Mouse (Mus musculus) cerebellum, adult 11 months (tissue): ENCODE data around the gene Ampd2.

ENCODE experiments used
- DNase-seq: peaks from one replicate; pipeline ENCODE4 v3.0.0; 2022

Gene Ampd2

DNA sequence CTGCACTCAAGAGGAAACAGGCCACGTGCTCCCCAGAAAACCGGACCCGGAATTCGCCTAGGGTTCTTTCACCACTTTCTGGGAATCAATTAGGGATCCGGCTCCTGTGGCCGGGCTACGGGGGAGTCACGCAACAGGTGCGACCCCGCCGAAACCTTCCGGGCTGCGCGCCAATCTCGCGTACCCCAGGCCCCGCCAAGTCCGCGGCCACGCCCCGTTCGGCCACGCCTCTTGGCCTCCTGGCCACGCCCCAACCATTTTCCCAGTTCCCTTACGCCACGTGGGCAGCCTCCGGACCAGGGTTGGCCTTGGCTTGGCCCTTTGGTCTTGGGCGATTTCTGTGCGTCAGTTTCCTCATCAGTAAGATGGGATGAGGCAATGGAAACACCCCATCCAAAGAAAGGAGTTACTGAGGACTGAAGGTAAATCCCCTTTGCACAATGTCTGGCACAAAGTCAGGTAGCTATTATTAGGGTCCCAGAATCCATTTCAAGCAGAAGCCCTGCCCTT lies at the start of gene Ampd2:
Gene Ampd2, minus strand, starts transcription at position 182 of the 510 bp plus-strand sequence.
- peak; percentile 68 for DNase-seq

DNA sequence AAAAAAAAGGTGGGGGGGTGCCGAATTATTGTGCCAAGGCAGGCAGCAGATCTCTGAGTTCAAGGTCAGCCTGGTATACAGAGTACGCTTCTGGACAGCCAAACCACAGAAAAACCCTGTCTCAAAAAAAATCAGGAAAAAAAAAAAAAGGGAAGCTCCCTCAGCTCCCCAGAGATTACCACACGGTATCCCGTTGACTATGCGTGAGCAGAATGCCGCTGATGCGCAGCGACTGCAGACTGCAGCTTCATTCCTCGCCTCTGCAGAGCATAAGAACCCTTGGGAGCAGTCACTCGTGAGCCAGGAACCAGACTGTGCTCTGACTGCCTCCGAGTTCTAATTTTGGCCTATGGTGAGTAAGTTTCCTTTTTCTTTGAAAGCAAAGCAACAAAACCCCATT lies 48.2 kb upstream of the Ampd2 start:
- DNase-seq: no peak

DNA sequence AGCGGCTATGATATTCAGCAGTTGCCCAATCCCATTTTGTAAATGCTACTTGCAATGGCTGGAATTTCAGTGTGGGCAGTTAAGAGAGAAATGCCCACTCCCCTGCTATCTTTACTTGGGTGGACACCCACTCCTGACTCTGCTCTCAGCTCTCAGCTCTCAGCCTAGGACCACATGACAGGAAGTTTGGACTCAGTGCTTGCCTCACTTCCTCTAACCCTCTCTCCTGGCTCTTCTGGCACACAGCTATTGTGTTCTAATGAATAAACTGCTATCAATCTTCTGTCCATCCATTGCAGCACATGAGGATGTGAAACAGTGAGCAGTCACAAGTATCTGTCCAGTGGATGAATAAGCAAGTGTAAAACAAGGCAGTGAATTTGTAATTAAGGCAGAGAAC lies 46.0 kb upstream of the Ampd2 start:
- DNase-seq: no peak

DNA sequence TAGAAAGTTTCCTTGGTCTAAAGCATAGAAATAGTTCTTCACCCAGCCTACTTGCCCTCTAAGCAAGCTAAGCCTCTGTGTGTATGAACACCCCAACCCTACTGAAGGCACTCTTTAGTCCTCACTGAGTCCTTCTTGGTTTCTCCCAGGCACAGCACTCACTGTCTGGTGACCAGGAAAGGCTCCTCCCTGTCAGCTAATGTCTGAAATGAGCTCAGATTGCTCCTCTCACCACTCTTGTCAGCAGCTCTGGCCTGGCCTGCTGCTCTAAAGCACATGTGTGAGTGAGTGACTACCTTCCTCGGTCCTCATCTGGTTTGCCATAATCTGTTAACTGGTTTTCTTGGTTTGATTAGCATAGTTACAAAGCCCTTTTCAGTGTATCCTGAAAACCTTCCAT lies 45.4 kb upstream of the Ampd2 start:
- DNase-seq: no peak

DNA sequence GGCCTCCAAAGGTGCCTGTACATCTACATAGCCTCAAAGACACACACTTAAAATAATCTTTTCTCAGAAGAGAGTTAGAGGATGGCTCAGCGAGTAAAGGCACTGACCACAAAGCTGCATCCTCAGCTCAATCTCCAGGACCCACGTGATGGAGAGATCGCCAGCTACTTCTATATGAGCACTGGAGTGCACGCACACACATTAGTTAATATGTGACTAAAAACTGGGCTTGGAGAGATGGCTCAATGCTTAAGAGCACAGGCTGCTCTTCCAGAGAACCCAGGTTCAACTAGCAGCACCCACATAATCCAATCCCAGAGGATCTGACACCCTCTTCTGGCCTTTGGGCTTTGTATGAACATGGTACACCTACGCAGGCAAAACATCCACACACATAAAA lies 44.8 kb upstream of the Ampd2 start:
- no peak for DNase-seq

DNA sequence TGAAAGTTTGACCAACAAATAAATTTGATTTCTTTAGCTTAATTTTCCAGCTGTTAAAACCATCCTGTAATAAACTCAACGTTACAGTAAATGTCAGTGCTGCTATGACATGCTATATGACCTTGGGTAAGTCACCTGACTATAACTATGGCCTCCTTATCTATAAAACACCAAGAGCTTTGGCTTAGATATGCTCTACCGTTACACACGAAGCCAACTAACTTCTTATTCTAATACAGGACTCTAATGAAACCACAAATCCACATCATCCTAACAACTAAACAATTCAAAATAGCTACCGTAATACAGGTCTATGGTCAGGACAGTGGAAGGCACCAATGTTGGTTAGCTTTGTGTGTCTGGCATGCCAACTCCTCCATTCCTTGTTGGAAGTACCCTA lies 43.4 kb upstream of the Ampd2 start:
- DNase-seq: no peak

DNA sequence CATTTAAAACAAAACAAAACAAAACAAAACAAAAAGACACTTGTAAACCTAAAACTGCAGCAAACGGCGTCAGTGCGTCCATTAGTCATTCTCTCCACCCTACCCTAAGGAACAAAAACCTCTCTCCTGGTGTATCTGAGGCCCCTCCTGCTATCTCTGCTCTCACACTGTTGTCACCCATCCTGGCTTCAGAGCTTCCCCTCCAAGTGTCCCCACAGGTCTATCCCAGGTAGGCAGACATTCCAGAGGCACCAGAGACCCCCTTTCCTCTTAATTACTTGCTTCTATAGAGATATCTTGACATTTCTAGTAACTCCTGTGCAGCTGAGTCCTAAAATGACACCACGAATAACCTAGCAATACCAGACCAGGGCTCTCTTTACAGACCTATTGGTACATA lies 42.9 kb upstream of the Ampd2 start:
- DNase-seq: no peak

DNA sequence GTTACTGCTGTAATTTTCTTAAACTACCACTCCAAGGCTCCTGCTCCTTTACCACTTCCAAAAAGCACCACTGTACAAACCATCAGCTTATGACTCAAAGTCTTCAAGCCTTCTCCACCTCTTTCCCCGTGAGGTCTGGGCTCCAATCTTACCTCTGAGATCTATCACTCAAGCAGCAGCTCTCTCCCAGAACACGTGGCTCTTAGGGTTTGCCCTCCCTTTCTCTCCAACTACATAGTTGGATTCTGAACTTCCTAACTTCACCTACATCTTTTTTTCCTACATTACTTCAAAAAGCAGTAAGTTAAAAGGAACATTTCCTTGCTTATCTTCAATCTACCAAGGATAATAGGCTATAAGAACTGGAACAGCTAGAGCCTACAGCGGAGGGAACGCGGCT lies 42.1 kb upstream of the Ampd2 start:
- no peak for DNase-seq

DNA sequence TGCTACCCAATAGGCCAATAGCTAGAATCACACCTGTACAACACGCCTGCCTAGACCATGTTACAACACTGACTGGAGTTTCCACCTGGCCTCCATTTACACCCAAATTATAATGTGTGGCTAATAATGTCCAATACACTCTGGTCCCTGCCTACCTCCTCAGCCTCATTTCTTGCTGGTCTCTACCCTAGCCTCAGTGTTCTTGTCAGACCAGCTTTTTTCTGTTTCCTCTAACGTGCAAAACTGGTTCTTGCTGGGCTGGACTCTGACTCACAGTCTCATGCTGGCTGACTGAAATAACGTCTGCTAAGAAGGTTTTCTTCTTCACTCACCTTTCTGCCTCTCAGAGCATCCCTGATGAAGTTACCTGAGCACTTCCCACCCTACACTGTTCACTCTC lies 39.9 kb upstream of the Ampd2 start:
- DNase-seq: no peak

DNA sequence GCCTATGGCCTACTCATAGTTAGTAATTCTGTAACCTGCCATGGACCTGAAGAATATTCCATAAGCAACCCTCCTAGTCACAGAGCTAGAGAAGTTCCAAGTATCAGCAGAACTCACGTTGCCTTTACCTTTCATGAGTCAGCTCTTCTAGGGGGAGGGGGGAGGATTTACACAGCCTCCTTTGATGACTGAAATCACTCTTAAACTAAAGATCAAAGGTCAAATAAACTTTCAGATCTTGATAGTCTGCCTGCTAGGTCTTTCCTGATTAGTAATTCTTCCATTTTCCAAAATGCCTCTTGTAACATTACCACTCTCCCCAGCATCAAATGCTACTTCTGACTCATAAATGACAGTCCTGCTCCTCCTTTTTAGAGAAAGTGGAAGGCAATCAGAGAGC lies 37.7 kb upstream of the Ampd2 start:
- DNase-seq: no peak

DNA sequence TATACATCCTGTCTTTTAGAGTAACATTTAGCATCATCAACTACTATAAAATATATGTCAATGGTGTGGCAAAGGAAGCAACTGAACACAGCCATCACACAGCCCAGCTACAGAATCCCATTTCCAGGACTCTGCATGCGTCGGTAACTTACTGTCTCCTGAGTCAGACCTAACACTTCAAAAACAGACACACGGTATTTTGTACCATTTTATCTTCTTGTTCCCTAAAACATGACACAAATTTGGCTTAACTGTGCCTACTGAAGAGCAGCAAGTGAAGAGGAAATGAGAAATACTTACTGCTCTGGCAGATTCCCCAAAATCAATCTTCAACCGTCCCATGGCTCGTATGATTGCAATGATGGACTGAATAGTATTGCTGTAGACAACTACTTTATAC lies 36.8 kb upstream of the Ampd2 start:
- DNase-seq: no peak

DNA sequence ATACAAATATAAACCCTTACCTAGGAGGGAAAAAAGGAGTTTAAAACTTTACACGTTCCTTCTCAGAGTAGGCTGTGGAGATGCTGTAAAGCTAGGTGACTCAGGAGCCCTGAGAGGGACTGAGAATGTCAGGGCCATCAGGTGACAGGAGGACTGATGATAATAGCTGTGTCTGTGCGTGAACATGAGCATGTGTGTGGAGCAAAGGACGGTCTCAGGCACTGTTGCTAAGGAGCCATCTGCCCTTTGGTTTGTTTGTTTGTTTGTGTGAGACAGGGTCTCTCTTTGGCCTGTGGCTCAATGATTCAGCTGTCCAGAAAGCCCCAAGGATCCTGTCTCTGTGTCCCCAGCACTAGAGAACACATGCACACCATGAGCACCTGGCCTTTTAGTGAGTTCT lies 34.6 kb upstream of the Ampd2 start:
- no peak for DNase-seq

DNA sequence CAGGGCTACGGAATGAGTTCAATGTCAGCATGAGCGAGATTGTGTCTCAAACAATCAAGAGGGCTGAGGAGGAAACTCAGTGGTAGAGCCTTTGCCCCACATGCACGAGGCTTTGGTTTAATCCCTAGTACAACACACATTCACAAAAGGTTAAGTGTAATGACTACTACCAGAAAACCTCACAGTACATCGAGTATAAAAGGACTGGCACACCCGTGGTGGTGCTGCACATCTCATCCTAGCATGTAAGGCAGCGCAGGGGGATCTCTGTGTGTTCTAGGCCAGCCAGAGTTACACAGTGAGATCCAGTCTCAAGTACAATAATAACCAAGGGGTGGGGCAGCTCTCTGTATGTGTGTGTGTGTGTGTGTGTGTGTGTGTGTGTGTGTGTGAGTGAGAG lies 31.0 kb upstream of the Ampd2 start:
- DNase-seq: no peak

DNA sequence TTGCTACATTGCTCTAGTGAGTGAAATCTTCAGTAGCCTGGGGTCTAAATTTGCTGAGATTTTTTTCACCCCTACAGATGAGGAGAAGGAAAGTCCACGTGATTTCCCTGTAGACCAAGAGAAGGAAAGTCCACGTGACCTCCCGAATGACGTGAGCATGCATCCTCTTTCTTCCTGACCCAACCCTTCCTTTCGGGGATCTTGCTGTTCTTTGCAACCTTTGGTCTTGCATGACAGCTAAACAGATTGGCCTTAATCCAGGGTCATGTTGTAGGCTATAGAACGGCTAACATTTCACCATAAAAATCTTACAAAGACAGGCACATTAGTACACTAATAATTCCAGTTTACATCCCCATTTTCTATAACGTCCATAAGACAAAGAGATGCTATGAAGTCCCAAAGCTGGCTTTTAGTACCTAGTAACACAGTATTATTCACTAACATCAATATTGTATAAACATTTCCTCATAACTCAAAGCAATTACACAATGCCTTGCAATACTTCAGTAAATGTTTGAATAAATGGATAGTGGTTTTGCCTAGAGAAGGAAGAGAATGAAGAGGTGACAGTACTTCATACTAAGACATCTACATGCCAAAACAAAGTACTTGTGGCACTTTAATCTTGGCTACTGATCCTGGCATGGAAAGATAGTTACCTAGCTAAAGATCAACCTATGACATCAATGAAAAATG lies 27.3 kb upstream of the Ampd2 start:
- no peak for DNase-seq

DNA sequence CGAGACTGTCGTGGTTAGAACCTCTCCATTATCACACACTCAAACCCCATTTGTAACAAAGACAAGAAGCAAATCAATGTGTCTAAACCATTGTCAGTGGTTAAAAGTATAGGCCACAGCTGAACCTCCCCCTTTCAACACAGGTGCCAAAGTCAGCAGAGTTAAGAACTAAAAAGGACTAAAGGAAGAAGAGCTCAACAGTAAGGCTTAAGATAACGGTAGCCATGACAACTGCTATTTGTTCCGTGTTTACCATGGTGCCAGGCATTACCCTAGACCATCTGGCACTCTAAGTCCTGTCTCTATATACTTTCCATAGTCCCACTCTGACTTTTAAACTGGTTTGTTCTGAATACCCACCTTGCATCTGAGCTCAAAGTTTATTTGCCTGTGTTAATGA lies 26.2 kb upstream of the Ampd2 start:
- no peak for DNase-seq

DNA sequence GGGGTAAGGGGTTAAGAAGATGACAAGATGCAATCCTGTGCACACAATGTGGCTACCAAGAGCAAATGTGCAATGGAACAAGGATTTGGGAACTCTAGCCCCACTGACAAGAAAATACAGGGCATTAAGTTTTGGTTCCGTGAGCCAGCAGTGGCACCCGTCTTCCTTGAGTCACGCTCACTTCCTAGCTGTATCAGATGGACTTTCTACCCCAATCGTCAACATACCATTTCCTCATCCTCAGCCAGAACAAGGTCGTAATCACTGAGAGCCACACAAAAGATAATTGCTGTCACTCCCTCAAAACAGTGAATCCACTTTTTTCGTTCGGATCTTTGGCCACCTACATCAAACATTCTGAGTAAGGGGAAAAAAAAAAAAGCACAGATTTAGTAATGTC lies 25.8 kb upstream of the Ampd2 start:
- DNase-seq: no peak

DNA sequence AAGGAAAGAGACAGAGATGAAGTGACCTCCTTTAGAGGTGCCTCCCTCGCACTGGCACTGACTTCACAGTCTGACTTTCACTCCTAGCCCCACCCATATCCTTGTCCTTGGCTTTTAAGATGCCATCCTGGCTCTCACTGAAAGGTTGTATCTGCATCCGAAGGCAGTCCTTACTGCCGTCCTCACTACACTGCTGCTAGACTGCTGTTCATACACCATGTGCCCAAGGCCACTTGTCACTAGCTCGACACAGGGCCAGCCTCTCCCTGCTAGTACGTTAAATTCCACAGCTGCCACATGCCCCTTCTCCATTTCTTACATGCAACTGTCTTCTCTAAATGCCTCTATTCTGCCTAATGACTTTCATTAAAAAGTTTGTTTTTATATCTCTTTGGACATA lies 24.9 kb upstream of the Ampd2 start:
- no peak for DNase-seq

DNA sequence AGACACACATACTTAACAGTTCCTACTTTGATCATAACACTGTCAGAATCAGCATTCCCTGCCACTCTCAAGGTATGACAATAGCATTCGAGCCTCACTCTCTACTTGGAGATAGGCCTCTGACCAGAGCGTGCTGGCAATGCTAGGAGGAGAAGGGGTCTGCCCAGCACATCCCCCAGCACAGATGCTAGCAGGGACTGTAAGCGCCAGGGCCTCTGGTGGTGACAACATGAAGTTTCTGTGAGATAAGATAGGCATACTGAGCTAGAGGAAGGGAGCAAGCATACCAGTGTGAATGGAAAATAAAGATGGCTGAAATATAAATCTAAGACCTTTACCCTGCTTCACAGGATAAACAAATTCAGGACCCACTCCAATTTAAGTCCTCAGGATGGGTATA lies 18.8 kb upstream of the Ampd2 start:
- no peak for DNase-seq

DNA sequence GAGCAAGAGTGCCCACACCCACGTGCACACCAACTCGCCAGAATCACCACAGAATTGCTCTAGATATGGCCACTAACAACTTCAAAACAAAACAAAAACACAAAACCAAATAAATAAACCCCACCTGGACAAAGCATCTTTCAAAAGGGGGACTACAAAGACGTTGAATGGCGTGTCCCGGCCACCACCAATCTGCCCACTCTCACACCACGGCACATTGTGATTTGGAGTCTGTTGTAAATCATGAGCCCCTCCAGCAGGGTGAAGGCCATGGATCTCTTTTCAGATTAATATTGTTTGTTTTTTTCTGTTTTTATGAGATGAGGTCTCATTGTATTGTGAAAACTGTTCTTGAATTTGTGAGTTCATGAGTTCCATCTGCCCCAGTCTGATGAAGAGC lies 15.6 kb upstream of the Ampd2 start:
- no peak for DNase-seq

DNA sequence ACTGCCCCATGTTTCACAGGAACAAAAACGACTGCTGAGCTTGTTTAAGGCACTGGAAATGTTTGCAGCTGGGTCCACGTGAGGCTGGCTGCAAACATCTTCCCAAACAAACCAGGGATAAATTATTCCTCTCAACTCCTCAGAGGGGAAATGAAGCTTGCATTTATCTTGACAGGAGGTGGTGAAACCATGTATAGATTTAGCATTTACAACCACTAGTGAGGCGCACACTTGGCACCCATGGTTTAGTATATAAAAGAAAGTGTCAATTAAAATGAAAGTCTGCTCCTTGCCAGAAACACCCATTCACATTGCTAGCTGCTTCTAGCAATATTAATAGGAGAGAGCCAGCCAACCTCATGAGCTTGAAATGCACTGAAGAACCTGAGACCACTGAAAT lies 15.1 kb upstream of the Ampd2 start:
- DNase-seq: no peak

DNA sequence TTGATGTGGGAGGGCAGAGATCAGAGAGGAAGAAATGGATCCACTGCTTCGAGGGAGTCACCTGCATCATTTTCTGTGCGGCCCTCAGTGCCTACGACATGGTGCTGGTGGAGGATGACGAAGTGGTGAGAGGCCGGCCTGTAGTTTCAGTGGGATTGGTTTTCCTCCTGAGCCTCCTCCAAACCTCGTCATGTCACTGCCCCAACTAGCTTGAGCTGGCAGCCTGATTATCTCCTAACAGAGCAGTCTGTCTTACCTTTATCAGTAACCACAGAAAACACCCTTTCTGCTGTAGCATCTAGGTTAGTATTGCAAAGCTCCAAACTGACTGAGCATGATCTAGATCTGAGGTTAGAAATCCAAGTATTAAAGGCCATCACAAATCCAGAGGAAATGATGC lies 11.9 kb upstream of the Ampd2 start:
- DNase-seq: no peak

DNA sequence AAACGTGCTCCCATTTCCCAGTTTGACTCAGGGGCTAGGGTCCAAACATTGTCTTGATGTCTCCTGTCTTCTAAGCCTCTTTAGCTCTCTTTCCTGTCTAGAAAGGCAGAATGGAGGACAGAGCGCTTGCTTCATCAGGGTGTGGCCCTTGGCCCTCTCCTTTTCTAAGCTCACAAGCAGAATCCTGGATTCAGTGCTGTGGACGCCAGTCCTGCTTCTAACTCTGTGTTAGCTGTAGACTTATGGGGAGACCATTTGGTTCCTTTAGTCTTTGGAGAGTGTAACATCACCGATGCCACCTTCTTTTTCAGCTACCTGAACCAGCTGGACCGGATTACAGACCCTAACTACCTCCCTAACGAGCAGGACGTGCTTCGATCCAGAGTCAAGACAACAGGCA lies 11.2 kb upstream of the Ampd2 start:
- no peak for DNase-seq

DNA sequence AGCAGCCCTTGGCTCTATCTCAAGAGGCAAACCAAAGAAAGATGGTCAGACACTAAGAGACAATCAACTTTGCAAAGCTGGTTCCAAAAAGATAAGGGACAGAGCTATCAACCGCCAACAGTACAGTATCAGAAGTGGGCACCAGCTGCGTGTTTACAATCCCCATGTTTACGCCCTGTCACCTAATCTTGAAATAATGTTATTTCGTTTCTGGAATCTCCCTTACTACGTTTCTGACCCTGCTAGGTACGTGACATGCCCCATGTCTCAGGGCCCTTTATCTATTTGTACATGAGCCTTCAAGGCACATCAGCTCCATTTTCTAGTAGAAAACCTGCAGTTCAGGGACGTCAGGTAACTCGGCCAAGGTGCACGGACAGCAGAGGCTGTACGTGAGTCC lies 10.3 kb upstream of the Ampd2 start:
- no peak for DNase-seq

DNA sequence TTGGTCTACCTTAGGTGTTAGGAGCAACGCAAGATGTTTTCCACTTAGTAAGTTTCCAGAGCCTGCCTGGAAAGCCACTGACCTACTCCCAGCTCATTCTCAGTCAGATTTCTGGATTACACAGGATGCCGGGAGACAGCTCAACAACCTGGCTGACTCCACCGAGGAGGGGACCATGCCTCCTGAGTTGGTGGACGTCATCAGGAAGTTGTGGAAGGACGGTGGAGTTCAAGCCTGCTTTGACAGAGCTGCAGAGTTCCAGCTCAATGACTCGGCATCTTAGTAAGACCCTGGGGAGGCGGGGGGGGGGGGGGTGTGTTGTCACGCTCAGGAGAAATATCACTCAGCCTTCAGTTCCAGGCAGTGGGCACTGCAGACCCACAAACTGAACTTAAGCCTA lies 9.8 kb upstream of the Ampd2 start:
- no peak for DNase-seq

DNA sequence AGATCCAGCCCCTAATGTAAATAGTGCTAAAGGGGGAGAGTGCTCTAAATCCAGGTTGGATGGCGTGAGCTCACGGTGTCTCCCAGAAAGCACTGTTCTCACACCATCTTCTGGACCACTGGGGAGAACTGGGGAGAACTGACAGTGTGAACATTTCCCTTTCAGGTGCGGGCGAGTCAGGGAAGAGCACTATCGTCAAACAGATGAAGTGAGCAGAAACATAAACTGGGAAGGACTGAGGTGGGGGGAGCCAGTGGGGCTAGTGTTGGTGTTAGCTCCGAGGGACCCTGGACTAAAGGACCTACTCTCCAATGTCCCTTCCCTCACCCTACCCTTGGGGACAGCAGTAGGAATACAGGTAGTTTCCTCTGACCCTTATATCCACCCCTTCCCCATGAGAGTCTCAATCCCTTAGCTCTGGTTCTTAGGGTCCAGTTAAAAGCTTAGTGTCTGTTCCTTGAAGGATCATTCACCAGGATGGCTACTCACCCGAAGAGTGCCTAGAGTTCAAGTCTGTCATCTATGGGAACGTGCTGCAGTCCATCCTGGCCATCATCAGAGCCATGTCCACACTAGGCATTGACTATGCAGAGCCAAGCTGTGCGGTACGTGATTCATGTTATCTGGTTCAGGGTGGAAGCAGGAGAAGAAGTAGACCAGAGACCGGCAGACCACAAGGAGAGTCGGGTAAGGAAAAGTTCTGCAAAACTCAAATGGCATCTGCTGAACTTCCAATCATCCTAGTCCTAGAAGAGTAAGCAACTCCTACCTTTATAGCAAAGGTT lies 8.7 kb upstream of the Ampd2 start:
- DNase-seq: no peak
